Mouse (Mus musculus) midbrain, postnatal 0 days (tissue): Measurements from ENCODE around the gene Myl6b. TPM values are rescaled to one million over a fixed set of nuclear protein-coding genes. Genes with fewer than 3 reads are reported as not detected.
"Not testable (repeated sequence)": the region's sequence is repeated elsewhere in the genome, so short reads cannot be mapped to it uniquely, and the experiment has no call there.

Experiments
- ATAC-seq: fragments of 200-750 bp; cut with Nextera tagmentation; 2 replicates; pipeline ENCODE4 v1.8.0; 2017; ENCODE audit warnings: moderate number of reproducible peaks, mild to moderate bottlenecking, moderate TSS enrichment, moderate library complexity; ENCODE audit not compliant: low FRiP score
- DNase-seq: peaks from one replicate; pipeline ENCODE4 v3.0.0-alpha.2; 2015; ENCODE audit warnings: low spot score
- H3K27ac ChIP-seq: fragments of 300-500 bp; sonication (generic); 2 replicates; pipeline ENCODE4 v1.5.1; 2014; ENCODE audit warnings: low read depth, mild to moderate bottlenecking, low read length, mixed read lengths
- H3K27me3 ChIP-seq: fragments of 300-500 bp; sonication (generic); 2 replicates; pipeline ENCODE4 v1.6.1; 2014; ENCODE audit warnings: low read length, control low read depth, mixed read lengths; ENCODE audit not compliant: insufficient read depth
- H3K36me3 ChIP-seq: fragments of 300-500 bp; sonication (generic); 2 replicates; pipeline ENCODE4 v1.6.1; 2014; ENCODE audit warnings: low read length, control low read depth, mixed read lengths; ENCODE audit not compliant: insufficient read depth
- H3K4me1 ChIP-seq: fragments of 300-500 bp; sonication (generic); 2 replicates; pipeline ENCODE4 v1.6.1; 2014; ENCODE audit warnings: mild to moderate bottlenecking, control low read depth, antibody characterized with exemption, low read length, mixed read lengths; ENCODE audit not compliant: insufficient read depth
- H3K4me2 ChIP-seq: fragments of 300-500 bp; sonication (generic); 2 replicates; pipeline ENCODE4 v1.6.1; 2014; ENCODE audit warnings: low read depth, mild to moderate bottlenecking, low read length, mixed read lengths; ENCODE audit not compliant: poor library complexity, severe bottlenecking
- H3K4me3 ChIP-seq: fragments of 300-500 bp; sonication (generic); 2 replicates; pipeline ENCODE4 v1.5.1; 2014; ENCODE audit warnings: low read depth, mild to moderate bottlenecking, low read length, moderate library complexity
- H3K9ac ChIP-seq: fragments of 300-500 bp; sonication (generic); replicated peaks from 2 replicates; pipeline ENCODE4 v1.6.1; 2014; ENCODE audit warnings: mild to moderate bottlenecking, low read length, moderate library complexity, mixed read lengths; ENCODE audit not compliant: poor library complexity, severe bottlenecking
- H3K9me3 ChIP-seq: fragments of 300-500 bp; sonication (generic); 2 replicates; pipeline ENCODE4 v1.6.1; 2016; ENCODE audit warnings: low read length, control low read depth
- CTCF ChIP-seq: IDR thresholded peaks from 2 replicates; pipeline ENCODE4 v1.5.1; 2016; ENCODE audit warnings: antibody characterized with exemption, mild to moderate bottlenecking
- WGBS: fragments of 180-500 bp; shearing (Covaris S2); extraction: QIAGEN DNeasy Blood & Tissue Kit; methylation state at CpG from one replicate; pipeline ENCODE4 v1.1.7; 2014; 5-methylcytosine and 5-hydroxymethylcytosine counted together
- polyA plus RNA-seq: library from polyadenylated mRNA; unstranded; fragments of >200 nt; fragmentation: Nextera tagmentation; extraction: Ambion mirVana; gene quantifications from 2 replicates; pipeline ENCODE4 v1.2.1, GENCODE M21; 2015
- total RNA-seq: library from RNA; depleted of rRNA; stranded (reverse); fragments of >200 nt; gene quantifications from 2 replicates; pipeline ENCODE4 v1.2.3, GENCODE M21; 2014

The Myl6b gene
- total and polyA plus RNA-seq, 2 experiments from 2014 or later: 4.9 to 24.6 TPM

GRCm38 (mm10) chr10:128494667-128495245 is 3.7 kb downstream of the Myl6b start:
- Histone ChIP-seq H3K4me3 (peak overlapping the region; percentile 80), H3K4me2 (peak overlapping the region; percentile 62), H3K36me3 (peaks cover 12% of the 10 kb centered on the region), H3K9me3 (no peaks in the 10 kb centered on the region), H3K4me1 (peaks cover 25% of the 10 kb centered on the region; the same call in 1 of the 2 replicates), H3K9ac (peak overlapping the region; percentile 85), H3K27me3 (no peaks in the 10 kb centered on the region), H3K27ac (peak overlapping the region; percentile 94)
- DNase-seq (no peak), ATAC-seq (no peak)
- peak; percentile 20; the same call in 1 of the 2 replicates for TF ChIP-seq CTCF
- WGBS: 58% methylated on average over 11 of the region's 11 CpGs

GRCm38 (mm10) chr10:128493695-128494666 is 4.5 kb downstream of the Myl6b start, which contains the start of gene Myl6:
Myl6 (minus strand) TSS chr10:128494145.
- peaks cover 25% of the 10 kb centered on the region; the same call in 1 of the 2 replicates for H3K4me1 ChIP-seq
- H3K9ac ChIP-seq: peak within 1 kb of the TSS; percentile 85
- WGBS: under 1% methylated on average over 39 of the region's 45 CpGs
- DNase-seq (peak; percentile 99), ATAC-seq (peak; percentile 94)
- H3K9me3 ChIP-seq: no peaks in the 10 kb centered on the region
- H3K4me3 ChIP-seq: peak within 1 kb of the TSS; percentile 80
- no peaks in the 10 kb centered on the region for H3K27me3 ChIP-seq
- peak within 1 kb of the TSS; percentile 71 for H3K4me2 ChIP-seq
- H3K27ac ChIP-seq: peak within 1 kb of the TSS; percentile 94
- peak; percentile 79 for TF ChIP-seq CTCF
- peaks cover 18% of the 10 kb centered on the region for H3K36me3 ChIP-seq

- H3K4me1 ChIP-seq: peaks cover 25% of the 10 kb centered on the region; the same call in 1 of the 2 replicates
- DNase-seq: peak; percentile 35
- H3K9me3 ChIP-seq: no peaks in the 10 kb centered on the region
- H3K4me3 ChIP-seq: peak overlapping the region; percentile 80
- WGBS: 0% methylated on average over 12 of the region's 12 CpGs
- peak overlapping the region; percentile 94 for H3K27ac ChIP-seq
- peak overlapping the region; percentile 85 for H3K9ac ChIP-seq
- H3K27me3 ChIP-seq: no peaks in the 10 kb centered on the region
- TF ChIP-seq CTCF: no peak
- peak overlapping the region; percentile 71 for H3K4me2 ChIP-seq
- peaks cover 25% of the 10 kb centered on the region for H3K36me3 ChIP-seq
- ATAC-seq: peak; percentile 32
These were observed 5.2 kb downstream of the Myl6b start for GRCm38 (mm10) chr10:128493319-128493694.

GRCm38 (mm10) chr10:128492633-128493311 is 5.7 kb downstream of the Myl6b start:
- Histone ChIP-seq H3K27me3 (no peaks in the 10 kb centered on the region), H3K4me3 (peak overlapping the region; percentile 80), H3K36me3 (peaks cover 30% of the 10 kb centered on the region), H3K9me3 (no peaks in the 10 kb centered on the region), H3K4me1 (peaks cover 19% of the 10 kb centered on the region; the same call in 1 of the 2 replicates), H3K4me2 (peak overlapping the region; percentile 71), H3K27ac (peak overlapping the region; percentile 94), H3K9ac (peak overlapping the region; percentile 85)
- DNase-seq (peak; percentile 58), ATAC-seq (peak; percentile 36)
- no peak for TF ChIP-seq CTCF
- WGBS: 19% methylated on average over 12 of the region's 12 CpGs

- not testable (repeated sequence) for ATAC-seq, H3K9me3 ChIP-seq, H3K27me3 ChIP-seq, DNase-seq
- peak overlapping the region; percentile 85 for H3K9ac ChIP-seq
- H3K4me3 ChIP-seq: peak overlapping the region; percentile 80
- peak overlapping the region; percentile 55; the same call in 1 of the 2 replicates for H3K27ac ChIP-seq
- 72% methylated on average over 6 of the region's 8 CpGs for WGBS
- H3K36me3 ChIP-seq: peaks cover 38% of the 10 kb centered on the region
- peak overlapping the region; percentile 71 for H3K4me2 ChIP-seq
- H3K4me1 ChIP-seq: peaks cover 16% of the 10 kb centered on the region; the same call in 1 of the 2 replicates
These were observed 6.4 kb downstream of the Myl6b start for GRCm38 (mm10) chr10:128492051-128492450.
